Mouse (Mus musculus): ENCODE measurements around the gene Gm37240. TPM values are rescaled to one million over a fixed set of nuclear protein-coding genes. Genes with fewer than 3 reads are reported as not detected.

The Gm37240 gene
- polyA plus RNA-seq, 1 experiment from 2014 or later: 14.9 TPM

DNA sequence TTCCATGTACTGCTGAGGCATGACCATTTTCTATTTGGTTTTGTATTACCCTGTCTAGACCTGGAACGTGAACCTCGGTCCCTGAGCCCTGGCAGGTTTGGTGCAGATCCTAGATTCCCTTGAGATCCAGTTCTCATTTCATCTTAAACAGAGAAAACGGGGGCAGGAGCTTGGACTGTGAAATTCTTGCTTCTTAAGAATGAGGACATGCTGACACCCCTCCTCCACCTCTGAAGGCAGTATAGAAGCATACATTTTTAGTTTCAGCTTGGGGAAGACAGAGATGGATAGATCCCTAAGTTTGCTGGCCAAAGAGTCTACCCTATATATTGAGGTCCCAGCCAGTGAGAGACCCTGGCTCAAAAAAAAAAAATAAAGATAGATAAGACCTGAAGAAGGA, 742.9 kb downstream of the Gm37240 start:
- Histone ChIP-seq H3K27ac (no peak overlapping the region), H3K4me3 (no peak overlapping the region), H3K27me3 (no peaks in the 10 kb centered on the region), H3K36me3 (no peaks in the 10 kb centered on the region), H3K9me3 (no peaks in the 10 kb centered on the region), H3K9ac (no peak overlapping the region), H3K4me2 (no peak overlapping the region), H3K4me1 (no peaks in the 10 kb centered on the region)
- ATAC-seq (ENCODE audit: insufficient number of reproducible peaks, low FRiP score, low TSS enrichment, low read depth): no peak
- 78% methylated on average over 3 of the region's 3 CpGs for WGBS

DNA sequence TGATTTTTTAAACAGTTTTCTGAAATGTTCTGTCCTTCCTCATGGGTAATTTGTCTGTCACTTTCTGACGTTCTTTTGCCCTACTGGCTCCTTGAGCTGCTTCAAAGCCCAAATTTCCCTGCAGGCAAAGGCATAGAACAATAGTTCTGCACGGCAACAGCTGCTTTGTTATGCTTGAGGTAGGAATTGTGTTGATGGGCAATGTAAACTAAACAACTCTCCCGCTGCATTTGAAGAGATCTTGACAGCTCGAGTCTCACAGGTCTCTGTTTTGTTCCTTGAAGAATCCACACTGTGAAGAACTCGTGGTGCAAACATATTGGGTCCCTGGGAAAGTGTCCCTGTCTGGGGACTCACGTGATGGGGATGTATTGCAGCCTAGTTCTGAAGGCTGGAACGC, 746.8 kb downstream of the Gm37240 start:
- Histone ChIP-seq H3K9ac (no peak overlapping the region), H3K9me3 (no peaks in the 10 kb centered on the region), H3K4me2 (no peak overlapping the region), H3K4me3 (no peak overlapping the region), H3K27ac (no peak overlapping the region), H3K4me1 (no peaks in the 10 kb centered on the region), H3K27me3 (no peaks in the 10 kb centered on the region), H3K36me3 (no peaks in the 10 kb centered on the region)
- no peak for ATAC-seq (ENCODE audit: insufficient number of reproducible peaks, low FRiP score, low TSS enrichment, low read depth)
- WGBS: 49% methylated on average over 7 of the region's 7 CpGs

DNA sequence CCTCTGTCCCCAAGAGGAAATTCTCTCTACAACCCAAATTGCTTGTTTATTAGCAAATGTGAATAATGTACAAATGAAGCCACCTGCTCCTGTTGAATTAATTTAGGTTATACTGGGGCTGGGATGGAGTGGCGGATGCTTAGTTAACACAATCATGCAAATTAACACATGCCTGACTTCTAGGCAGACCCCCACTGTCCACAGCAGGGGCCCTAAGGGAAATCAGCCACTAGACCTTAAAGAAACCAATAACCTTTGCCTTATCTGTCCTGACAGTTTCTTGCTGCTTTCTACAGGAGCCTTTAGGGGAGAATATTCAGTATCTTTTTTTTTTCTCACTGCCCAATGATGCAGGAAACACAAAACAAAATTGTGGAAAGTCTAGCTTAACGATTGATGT, 748.9 kb downstream of the Gm37240 start:
- H3K36me3 ChIP-seq: no peaks in the 10 kb centered on the region
- H3K27ac ChIP-seq: no peak overlapping the region
- H3K27me3 ChIP-seq: no peaks in the 10 kb centered on the region
- no peak overlapping the region for H3K4me2 ChIP-seq
- ATAC-seq (ENCODE audit: insufficient number of reproducible peaks, low FRiP score, low TSS enrichment, low read depth): no peak
- no peaks in the 10 kb centered on the region for H3K4me1 ChIP-seq
- no peaks in the 10 kb centered on the region for H3K9me3 ChIP-seq
- WGBS: 59% methylated on average over 2 of the region's 2 CpGs
- H3K9ac ChIP-seq: no peak overlapping the region
- H3K4me3 ChIP-seq: no peak overlapping the region

DNA sequence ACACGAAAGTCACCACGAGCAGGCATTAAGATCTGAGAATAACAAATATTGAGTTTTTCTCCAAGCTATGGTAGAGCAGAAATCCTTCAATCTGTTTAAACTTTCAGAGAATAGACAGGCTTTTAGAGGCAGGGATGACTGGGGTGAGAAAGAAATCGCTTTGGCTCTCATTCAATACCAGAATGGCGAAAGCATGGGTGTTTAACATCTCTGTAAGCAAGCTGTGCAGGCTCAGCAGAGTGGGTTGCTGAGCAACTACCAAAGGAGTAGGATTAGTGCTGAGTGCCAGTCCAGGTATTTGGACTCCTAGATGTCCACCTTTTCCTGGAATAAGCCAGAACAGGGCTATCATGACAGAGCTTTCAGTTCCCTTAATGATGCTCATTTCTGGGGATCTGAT, 753.8 kb downstream of the Gm37240 start:
- no peaks in the 10 kb centered on the region for H3K36me3 ChIP-seq
- WGBS: 76% methylated on average over 4 of the region's 4 CpGs
- H3K9ac ChIP-seq: no peak overlapping the region
- no peaks in the 10 kb centered on the region for H3K9me3 ChIP-seq
- no peak overlapping the region for H3K4me2 ChIP-seq
- H3K4me1 ChIP-seq: no peaks in the 10 kb centered on the region
- H3K27me3 ChIP-seq: no peaks in the 10 kb centered on the region
- ATAC-seq (ENCODE audit: insufficient number of reproducible peaks, low FRiP score, low TSS enrichment, low read depth): no peak
- H3K27ac ChIP-seq: no peak overlapping the region
- no peak overlapping the region for H3K4me3 ChIP-seq

DNA sequence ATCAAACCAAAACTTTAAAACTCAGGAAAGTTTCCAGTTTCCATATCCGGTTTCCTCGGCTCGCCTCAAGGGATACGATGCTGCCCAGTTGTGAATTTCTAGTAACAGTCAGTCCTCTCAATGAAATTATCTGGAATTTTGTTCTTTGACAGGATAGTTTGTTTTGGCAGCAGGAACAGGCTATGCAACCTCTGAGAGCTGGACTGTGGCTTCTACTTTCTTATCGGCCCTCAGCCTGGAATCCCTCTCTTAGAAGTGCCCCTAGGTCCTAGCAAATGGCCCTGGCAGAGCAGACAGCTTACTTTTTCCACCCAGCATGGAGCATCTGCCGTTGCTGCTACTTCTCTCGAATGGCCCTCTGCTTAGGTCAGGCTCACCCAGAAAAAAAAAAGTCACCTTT, 755.4 kb downstream of the Gm37240 start:
- ATAC-seq (ENCODE audit: insufficient number of reproducible peaks, low FRiP score, low TSS enrichment, low read depth): no peak
- 58% methylated on average over 7 of the region's 7 CpGs for WGBS

DNA sequence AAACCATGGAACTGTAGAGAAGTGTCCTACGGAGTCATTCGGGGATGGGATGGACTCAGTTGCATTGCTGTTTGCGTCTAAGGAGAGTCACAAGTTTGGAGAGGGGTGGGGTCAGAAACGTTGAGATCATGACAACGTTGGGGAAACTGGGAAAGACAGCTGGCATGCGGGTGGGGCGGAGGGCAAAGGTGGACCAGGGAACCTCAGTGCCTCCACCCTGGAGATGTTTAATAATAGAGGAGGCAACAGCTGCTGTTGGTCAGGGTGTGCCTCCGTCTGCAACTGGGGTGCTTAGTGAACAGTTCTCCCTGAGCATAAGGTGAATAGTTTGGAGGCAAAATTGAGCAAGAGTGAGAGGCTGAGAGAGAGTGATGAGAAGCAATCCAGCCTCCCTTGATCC, 758.8 kb downstream of the Gm37240 start:
- Histone ChIP-seq H3K9ac (no peak overlapping the region), H3K27ac (no peak overlapping the region), H3K36me3 (no peaks in the 10 kb centered on the region), H3K9me3 (no peaks in the 10 kb centered on the region), H3K27me3 (no peaks in the 10 kb centered on the region), H3K4me1 (no peaks in the 10 kb centered on the region), H3K4me2 (no peak overlapping the region), H3K4me3 (no peak overlapping the region)
- ATAC-seq (ENCODE audit: insufficient number of reproducible peaks, low FRiP score, low TSS enrichment, low read depth): no peak
- 83% methylated on average over 8 of the region's 8 CpGs for WGBS

More for the DNA sequence above, 755.4 kb downstream of the Gm37240 start:
- H3K36me3 ChIP-seq: no peaks in the 10 kb centered on the region
- H3K27ac ChIP-seq: no peak overlapping the region
- H3K4me3 ChIP-seq: no peak overlapping the region
- H3K4me1 ChIP-seq: no peaks in the 10 kb centered on the region
- H3K4me2 ChIP-seq: no peak overlapping the region
- H3K9ac ChIP-seq: no peak overlapping the region
- H3K27me3 ChIP-seq: no peaks in the 10 kb centered on the region
- no peaks in the 10 kb centered on the region for H3K9me3 ChIP-seq

DNA sequence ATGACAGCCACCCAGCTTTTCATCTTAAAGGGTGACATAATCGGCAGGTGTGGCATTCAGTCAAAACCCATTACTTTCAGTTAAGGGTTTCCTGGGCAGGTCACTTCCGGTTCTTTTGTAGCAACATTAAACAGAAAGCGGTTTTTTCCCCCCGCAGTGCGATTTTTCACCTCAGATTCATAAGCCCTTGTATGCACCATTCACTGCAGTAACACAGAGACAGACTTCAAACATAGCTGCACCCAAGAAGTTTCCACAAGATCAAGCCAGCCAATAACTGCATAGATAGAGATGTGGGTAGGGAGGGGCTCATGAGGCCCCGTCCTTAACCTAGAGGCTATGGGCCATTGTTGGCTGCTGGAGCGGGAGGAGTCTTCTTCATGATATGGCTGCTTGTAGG, 760.3 kb downstream of the Gm37240 start:
- no peak overlapping the region for H3K4me3 ChIP-seq
- H3K9ac ChIP-seq: no peak overlapping the region
- H3K4me1 ChIP-seq: no peaks in the 10 kb centered on the region
- no peaks in the 10 kb centered on the region for H3K27me3 ChIP-seq
- WGBS: 79% methylated on average over 7 of the region's 7 CpGs
- no peak overlapping the region for H3K27ac ChIP-seq
- ATAC-seq (ENCODE audit: insufficient number of reproducible peaks, low FRiP score, low TSS enrichment, low read depth): no peak
- H3K4me2 ChIP-seq: no peak overlapping the region
- H3K9me3 ChIP-seq: no peaks in the 10 kb centered on the region
- no peaks in the 10 kb centered on the region for H3K36me3 ChIP-seq

DNA sequence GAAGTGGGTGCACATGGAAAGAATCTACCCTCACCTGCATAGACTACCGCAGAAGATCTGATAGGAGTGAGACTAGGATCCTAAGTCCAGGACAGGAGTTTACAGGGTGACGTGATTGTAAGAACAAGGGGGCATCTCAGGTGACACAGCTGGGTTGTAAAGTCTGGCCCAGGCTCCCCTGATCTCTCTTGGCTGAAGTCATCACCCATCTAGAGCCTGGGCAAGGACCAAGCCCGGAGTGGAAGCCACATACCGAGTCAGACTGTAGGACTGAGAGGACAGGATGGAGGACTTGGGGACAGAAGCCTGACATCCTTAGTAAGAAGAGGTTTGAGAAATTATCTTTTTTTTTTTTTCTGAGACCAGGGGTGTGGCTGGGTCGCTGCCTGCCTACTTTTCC, 761.8 kb downstream of the Gm37240 start:
- 80% methylated on average over 5 of the region's 5 CpGs for WGBS
- Histone ChIP-seq H3K4me2 (no peak overlapping the region), H3K27ac (no peak overlapping the region), H3K36me3 (no peaks in the 10 kb centered on the region), H3K9ac (no peak overlapping the region), H3K9me3 (no peaks in the 10 kb centered on the region), H3K27me3 (no peaks in the 10 kb centered on the region), H3K4me1 (no peaks in the 10 kb centered on the region), H3K4me3 (no peak overlapping the region)
- ATAC-seq (ENCODE audit: insufficient number of reproducible peaks, low FRiP score, low TSS enrichment, low read depth): no peak

DNA sequence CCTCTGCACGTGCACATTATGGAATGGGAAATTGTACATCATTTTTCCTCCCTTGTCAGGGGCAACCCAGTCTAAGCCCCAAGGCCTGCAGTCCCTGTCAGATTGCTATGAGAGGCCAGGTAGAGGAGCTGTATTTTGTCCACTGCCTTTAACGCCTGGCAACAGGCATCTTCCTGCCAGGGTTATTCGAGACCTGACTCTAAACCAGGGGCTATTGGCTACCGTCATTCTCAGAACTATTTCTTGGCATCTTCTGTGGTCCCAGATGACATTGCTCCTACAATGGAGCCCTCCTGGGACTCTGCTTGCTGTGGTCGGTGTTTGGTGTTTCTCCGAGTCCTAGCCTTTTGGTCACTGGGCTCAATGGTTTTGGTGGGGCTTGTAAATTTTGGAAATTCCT, 762.4 kb downstream of the Gm37240 start:
- Histone ChIP-seq H3K4me1 (no peaks in the 10 kb centered on the region), H3K9ac (no peak overlapping the region), H3K36me3 (no peaks in the 10 kb centered on the region), H3K9me3 (no peaks in the 10 kb centered on the region), H3K27ac (no peak overlapping the region), H3K4me3 (no peak overlapping the region), H3K27me3 (no peaks in the 10 kb centered on the region), H3K4me2 (no peak overlapping the region)
- no peak for ATAC-seq (ENCODE audit: insufficient number of reproducible peaks, low FRiP score, low TSS enrichment, low read depth)
- 79% methylated on average over 6 of the region's 6 CpGs for WGBS

DNA sequence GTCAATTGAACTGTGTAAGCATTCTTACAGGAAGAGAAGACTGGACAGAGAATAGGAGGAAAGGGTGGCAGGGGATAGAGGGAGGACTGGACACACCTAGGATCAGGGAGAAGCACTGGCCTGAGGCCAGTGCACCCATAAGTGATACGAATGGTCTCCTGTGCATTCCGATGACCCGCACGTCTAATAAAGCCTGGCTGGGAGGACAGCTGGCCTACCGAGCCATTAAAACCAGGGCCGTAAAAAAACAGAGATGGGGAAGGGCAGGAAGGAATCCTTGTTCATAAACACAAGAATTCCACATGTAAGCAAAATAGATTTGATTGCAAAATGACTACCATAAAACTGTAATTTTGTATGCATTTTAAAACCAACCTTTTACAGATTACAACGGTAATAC, 762.9 kb downstream of the Gm37240 start:
- no peak overlapping the region for H3K9ac ChIP-seq
- WGBS: 41% methylated on average over 7 of the region's 7 CpGs
- H3K9me3 ChIP-seq: no peaks in the 10 kb centered on the region
- H3K27me3 ChIP-seq: no peaks in the 10 kb centered on the region
- H3K4me3 ChIP-seq: no peak overlapping the region
- ATAC-seq (ENCODE audit: insufficient number of reproducible peaks, low FRiP score, low TSS enrichment, low read depth): no peak
- H3K4me2 ChIP-seq: no peak overlapping the region
- H3K36me3 ChIP-seq: no peaks in the 10 kb centered on the region
- H3K4me1 ChIP-seq: no peaks in the 10 kb centered on the region
- no peak overlapping the region for H3K27ac ChIP-seq

DNA sequence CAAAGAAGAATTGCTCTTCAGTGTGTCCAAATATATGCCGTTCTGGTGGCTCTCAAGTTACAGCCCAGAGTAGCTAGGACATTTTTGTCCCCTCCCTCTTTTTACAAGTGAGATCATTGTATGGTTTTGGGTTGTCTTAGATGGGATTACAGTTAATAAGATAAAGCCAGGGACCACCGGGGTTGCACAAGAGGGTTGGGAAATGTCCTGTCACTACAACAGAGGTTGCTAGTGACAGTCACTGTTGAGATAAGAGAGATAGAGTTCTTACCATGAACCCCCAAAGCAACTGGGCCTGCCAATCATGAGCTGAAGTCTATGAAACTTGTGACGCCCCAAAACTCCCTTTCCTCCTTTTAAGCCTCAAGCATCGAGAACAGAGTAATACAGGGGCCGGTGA, 769.6 kb downstream of the Gm37240 start:
- H3K4me3 ChIP-seq: no peak overlapping the region
- ATAC-seq (ENCODE audit: insufficient number of reproducible peaks, low FRiP score, low TSS enrichment, low read depth): no peak
- no peaks in the 10 kb centered on the region for H3K9me3 ChIP-seq
- H3K4me2 ChIP-seq: no peak overlapping the region
- H3K27me3 ChIP-seq: no peaks in the 10 kb centered on the region
- WGBS: 76% methylated on average over 5 of the region's 5 CpGs
- no peaks in the 10 kb centered on the region for H3K4me1 ChIP-seq
- H3K9ac ChIP-seq: no peak overlapping the region
- H3K27ac ChIP-seq: no peak overlapping the region
- no peaks in the 10 kb centered on the region for H3K36me3 ChIP-seq

DNA sequence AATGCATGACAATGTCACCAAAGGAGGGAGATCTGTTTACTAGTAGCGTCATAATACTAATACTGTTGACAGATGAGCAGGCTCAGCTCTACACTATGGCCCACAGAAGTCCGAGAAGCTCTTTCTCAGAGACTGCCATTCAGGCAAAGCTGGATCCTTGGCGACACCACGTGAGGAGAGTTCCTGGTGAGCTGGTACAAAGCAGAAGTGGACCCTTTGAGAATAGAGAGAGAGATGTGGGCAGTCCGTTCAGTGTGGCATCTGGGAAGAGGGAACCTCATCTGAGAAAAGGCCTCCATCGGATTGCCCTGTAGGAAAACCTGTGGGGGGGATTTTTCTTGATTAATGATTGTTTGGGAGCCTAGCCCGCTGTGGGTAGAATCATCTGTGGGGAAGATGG, 770.3 kb downstream of the Gm37240 start:
- Histone ChIP-seq H3K27me3 (no peaks in the 10 kb centered on the region), H3K9me3 (no peaks in the 10 kb centered on the region), H3K4me2 (no peak overlapping the region), H3K4me1 (no peaks in the 10 kb centered on the region), H3K4me3 (no peak overlapping the region), H3K27ac (no peak overlapping the region), H3K36me3 (no peaks in the 10 kb centered on the region), H3K9ac (no peak overlapping the region)
- no peak for ATAC-seq (ENCODE audit: insufficient number of reproducible peaks, low FRiP score, low TSS enrichment, low read depth)
- WGBS: 82% methylated on average over 7 of the region's 7 CpGs

DNA sequence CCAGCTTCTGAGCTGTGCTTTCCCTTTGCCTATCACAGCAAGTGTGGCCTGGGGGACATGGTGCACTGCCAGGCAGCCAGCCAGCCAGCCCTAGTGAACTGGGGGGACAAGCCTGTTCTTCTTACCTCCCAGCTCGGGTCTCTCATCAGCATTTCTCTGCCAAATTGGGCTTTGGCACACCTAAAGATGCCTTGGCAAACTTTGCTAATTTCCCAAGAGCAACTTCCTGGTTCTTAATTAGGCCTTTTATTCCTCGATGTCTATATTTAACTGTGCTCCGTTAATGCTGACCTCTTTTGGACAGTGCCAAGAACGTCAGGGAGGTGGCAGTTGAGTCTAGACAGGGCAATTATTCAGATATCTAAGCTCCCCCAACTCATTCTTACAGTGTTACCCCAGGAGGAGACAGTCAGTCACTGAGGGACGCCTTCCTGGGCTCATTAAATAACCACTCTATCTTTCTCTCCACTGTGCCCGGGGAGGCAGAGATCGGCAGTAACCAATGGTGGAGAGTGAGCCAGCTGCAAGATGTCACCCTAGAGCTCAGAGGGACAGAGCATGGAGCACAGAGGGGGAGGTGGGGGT, 771.3 kb downstream of the Gm37240 start:
- H3K4me2 ChIP-seq: no peak overlapping the region
- H3K9me3 ChIP-seq: no peaks in the 10 kb centered on the region
- ATAC-seq (ENCODE audit: insufficient number of reproducible peaks, low FRiP score, low TSS enrichment, low read depth): no peak
- no peak overlapping the region for H3K9ac ChIP-seq
- no peaks in the 10 kb centered on the region for H3K4me1 ChIP-seq
- no peak overlapping the region for H3K27ac ChIP-seq
- no peaks in the 10 kb centered on the region for H3K27me3 ChIP-seq
- H3K4me3 ChIP-seq: no peak overlapping the region
- H3K36me3 ChIP-seq: no peaks in the 10 kb centered on the region
- 41% methylated on average over 7 of the region's 7 CpGs for WGBS

All from limb, embryonic 15.5 days (tissue).